Mouse (Mus musculus): ENCODE data around the gene Cckbr. TPM values are rescaled to one million over a fixed set of nuclear protein-coding genes. Genes with fewer than 3 reads are reported as not detected.

The Cckbr gene
- polyA plus RNA-seq, 1 experiment from 2014 or later, result 0.25 TPM

GRCm38 (mm10) chr7:105480081-105480480 lies 54.5 kb downstream of the Cckbr start:
- Histone ChIP-seq H3K9me3 (ENCODE audit: low read depth, low read length) (no peaks in the 10 kb centered on the region), H3K4me1 (ENCODE audit: insufficient read depth) (peaks cover 14% of the 10 kb centered on the region; the same call in 1 of the 2 replicates), H3K4me3 (ENCODE audit: low read depth, low read length) (no peak overlapping the region), H3K36me3 (ENCODE audit: insufficient read depth) (no peaks in the 10 kb centered on the region), H3K9ac (no peak overlapping the region), H3K4me2 (peak overlapping the region; percentile 86), H3K27me3 (ENCODE audit: insufficient read depth, low read length) (no peaks in the 10 kb centered on the region), H3K27ac (ENCODE audit: low read depth) (no peak overlapping the region)
- 69% methylated on average over 5 of the region's 5 CpGs for WGBS
- DNase-seq (no peak), ATAC-seq (ENCODE audit: insufficient read depth) (no peak)
- no peak for TF ChIP-seq CTCF (IDR thresholded peaks at IDR 0.05; ENCODE audit: low read depth)

- WGBS, result 55% methylated on average over 23 of the region's 23 CpGs
- Histone ChIP-seq H3K4me1 (ENCODE audit: insufficient read depth) (peaks cover 14% of the 10 kb centered on the region; the same call in 1 of the 2 replicates), H3K27me3 (ENCODE audit: insufficient read depth, low read length) (no peaks in the 10 kb centered on the region), H3K36me3 (ENCODE audit: insufficient read depth) (no peaks in the 10 kb centered on the region), H3K4me3 (ENCODE audit: low read depth, low read length) (peak overlapping the region; percentile 55), H3K4me2 (peak overlapping the region; percentile 86), H3K9ac (peak overlapping the region; percentile 81), H3K27ac (ENCODE audit: low read depth) (peak overlapping the region; percentile 82), H3K9me3 (ENCODE audit: low read depth, low read length) (no peaks in the 10 kb centered on the region)
- DNase-seq, result peak; percentile 79
- peak; percentile 11 for ATAC-seq (ENCODE audit: insufficient read depth)
- no peak for TF ChIP-seq CTCF (IDR thresholded peaks at IDR 0.05; ENCODE audit: low read depth)
Observed at GRCm38 (mm10) chr7:105480561-105481504, 55.3 kb downstream of the Cckbr start.

GRCm38 (mm10) chr7:105481505-105482411 lies 56.2 kb downstream of the Cckbr start, which contains the start of gene Cavin3:
TSS of gene Cavin3 (minus strand) at chr7:105482300.
- Histone ChIP-seq H3K27me3 (ENCODE audit: insufficient read depth, low read length) (no peaks in the 10 kb centered on the region), H3K36me3 (ENCODE audit: insufficient read depth) (no peaks in the 10 kb centered on the region), H3K27ac (ENCODE audit: low read depth) (peak within 1 kb of the TSS; percentile 82), H3K4me2 (peak within 1 kb of the TSS; percentile 86), H3K9ac (peak within 1 kb of the TSS; percentile 81), H3K4me3 (ENCODE audit: low read depth, low read length) (peak within 1 kb of the TSS; percentile 55), H3K9me3 (ENCODE audit: low read depth, low read length) (no peaks in the 10 kb centered on the region), H3K4me1 (ENCODE audit: insufficient read depth) (peaks cover 14% of the 10 kb centered on the region; the same call in 1 of the 2 replicates)
- ATAC-seq (ENCODE audit: insufficient read depth) (peak; percentile 85), DNase-seq (peak; percentile 89)
- WGBS, result 2% methylated on average over 62 of the region's 63 CpGs
- no peak for TF ChIP-seq CTCF (IDR thresholded peaks at IDR 0.05; ENCODE audit: low read depth)

- peak overlapping the region; percentile 82 for H3K27ac ChIP-seq (ENCODE audit: low read depth)
- WGBS, result 39% methylated on average over 8 of the region's 8 CpGs
- H3K9ac ChIP-seq, result peak overlapping the region; percentile 81
- ATAC-seq (ENCODE audit: insufficient read depth) (peak; percentile 69), DNase-seq (peak; percentile 49)
- H3K36me3 ChIP-seq (ENCODE audit: insufficient read depth), result no peaks in the 10 kb centered on the region
- peak overlapping the region; percentile 86 for H3K4me2 ChIP-seq
- H3K9me3 ChIP-seq (ENCODE audit: low read depth, low read length), result no peaks in the 10 kb centered on the region
- peaks cover 14% of the 10 kb centered on the region; the same call in 1 of the 2 replicates for H3K4me1 ChIP-seq (ENCODE audit: insufficient read depth)
- peak overlapping the region; percentile 55 for H3K4me3 ChIP-seq (ENCODE audit: low read depth, low read length)
- no peak for TF ChIP-seq CTCF (IDR thresholded peaks at IDR 0.05; ENCODE audit: low read depth)
- H3K27me3 ChIP-seq (ENCODE audit: insufficient read depth, low read length), result no peaks in the 10 kb centered on the region
Observed at GRCm38 (mm10) chr7:105482426-105482825, 56.9 kb downstream of the Cckbr start.

- Histone ChIP-seq H3K9me3 (ENCODE audit: low read depth, low read length) (no peaks in the 10 kb centered on the region), H3K4me3 (ENCODE audit: low read depth, low read length) (no peak overlapping the region), H3K36me3 (ENCODE audit: insufficient read depth) (no peaks in the 10 kb centered on the region), H3K9ac (no peak overlapping the region), H3K4me1 (ENCODE audit: insufficient read depth) (peaks cover 14% of the 10 kb centered on the region; the same call in 1 of the 2 replicates), H3K27ac (ENCODE audit: low read depth) (no peak overlapping the region), H3K27me3 (ENCODE audit: insufficient read depth, low read length) (no peaks in the 10 kb centered on the region), H3K4me2 (no peak overlapping the region)
- DNase-seq, result no peak
- ATAC-seq (ENCODE audit: insufficient read depth), result no peak
- 70% methylated on average over 5 of the region's 5 CpGs for WGBS
- no peak for TF ChIP-seq CTCF (IDR thresholded peaks at IDR 0.05; ENCODE audit: low read depth)
Observed at GRCm38 (mm10) chr7:105485029-105485428, 59.5 kb downstream of the Cckbr start.

GRCm38 (mm10) chr7:105487104-105487876 lies 61.8 kb downstream of the Cckbr start:
- Histone ChIP-seq H3K9me3 (ENCODE audit: low read depth, low read length) (no peaks in the 10 kb centered on the region), H3K4me1 (ENCODE audit: insufficient read depth) (no peaks in the 10 kb centered on the region), H3K9ac (no peak overlapping the region), H3K27me3 (ENCODE audit: insufficient read depth, low read length) (no peaks in the 10 kb centered on the region), H3K27ac (ENCODE audit: low read depth) (no peak overlapping the region), H3K4me2 (no peak overlapping the region), H3K4me3 (ENCODE audit: low read depth, low read length) (no peak overlapping the region), H3K36me3 (ENCODE audit: insufficient read depth) (no peaks in the 10 kb centered on the region)
- no peak for DNase-seq
- no peak for TF ChIP-seq CTCF (IDR thresholded peaks at IDR 0.05; ENCODE audit: low read depth)
- ATAC-seq (ENCODE audit: insufficient read depth), result no peak
- 61% methylated on average over 6 of the region's 6 CpGs for WGBS

Measured in lung, embryonic 14.5 days (tissue).